Mouse (Mus musculus) CH12.LX (cell line): ENCODE measurements around the gene Trpm5.

ENCODE experiments used
- BHLHE40 ChIP-seq: IDR thresholded peaks from 2 replicates; pipeline ENCODE4 v1.6.1; 2011; ENCODE audit warnings: mild to moderate bottlenecking, low read depth, low read length, improper control_type of control experiment
- CTCF ChIP-seq, 2 experiments: IDR thresholded peaks in 1 of 2; conservative IDR thresholded peaks in 1 of 2; 2 replicates each; pipeline ENCODE4 v1.5.1; 2011 to 2012; ENCODE audit warnings: low read depth in 2 of 2, low read length in 2 of 2, improper control_type of control experiment in 1 of 2, inconsistent platforms in 1 of 2, mild to moderate bottlenecking in 1 of 2, moderate library complexity in 1 of 2
- EP300 ChIP-seq: IDR thresholded peaks from 2 replicates; pipeline ENCODE4 v1.6.1; 2011; ENCODE audit warnings: low read length, improper control_type of control experiment
- GABPA ChIP-seq: IDR thresholded peaks from 2 replicates; pipeline ENCODE4 v1.6.1; 2012; ENCODE audit warnings: low read depth, low read length, improper control_type of control experiment, inconsistent platforms; ENCODE audit not compliant: insufficient replicate concordance
- JUND ChIP-seq: conservative IDR thresholded peaks from 2 replicates; pipeline ENCODE4 v1.6.1; 2011; ENCODE audit warnings: low read depth, low read length, improper control_type of control experiment
- MAFK ChIP-seq: IDR thresholded peaks from 2 replicates; pipeline ENCODE4 v1.6.1; 2011; ENCODE audit warnings: low read length, improper control_type of control experiment; ENCODE audit not compliant: insufficient replicate concordance
- MEF2A ChIP-seq: IDR thresholded peaks from 2 replicates; pipeline ENCODE4 v1.6.1; 2014; ENCODE audit warnings: low read depth, mild to moderate bottlenecking, inconsistent platforms, low read length, improper control_type of control experiment, borderline replicate concordance
- PAX5 ChIP-seq: IDR thresholded peaks from 2 replicates; pipeline ENCODE4 v1.6.1; 2012; ENCODE audit warnings: low read length, inconsistent platforms, mixed read lengths
- POLR2A ChIP-seq: IDR thresholded peaks from 2 replicates; pipeline ENCODE4 v1.6.1; 2011; ENCODE audit warnings: low read depth, mild to moderate bottlenecking, improper control_type of control experiment, low read length
- SIN3A ChIP-seq: IDR thresholded peaks from 2 replicates; pipeline ENCODE4 v1.6.1; 2012; ENCODE audit warnings: low read length, improper control_type of control experiment, inconsistent platforms
- UBTF ChIP-seq: IDR thresholded peaks from 2 replicates; pipeline ENCODE4 v1.6.1; 2012; ENCODE audit warnings: low read depth, mild to moderate bottlenecking, inconsistent platforms, low read length, improper control_type of control experiment, moderate library complexity
- USF1 ChIP-seq: IDR thresholded peaks from 2 replicates; pipeline ENCODE4 v1.6.1; 2014; ENCODE audit warnings: low read depth, mild to moderate bottlenecking, inconsistent platforms, low read length, improper control_type of control experiment
- ZC3H11A ChIP-seq: IDR thresholded peaks from 2 replicates; pipeline ENCODE4 v1.6.1; 2012; ENCODE audit warnings: low read depth, mild to moderate bottlenecking, inconsistent platforms, low read length, improper control_type of control experiment

DNA sequence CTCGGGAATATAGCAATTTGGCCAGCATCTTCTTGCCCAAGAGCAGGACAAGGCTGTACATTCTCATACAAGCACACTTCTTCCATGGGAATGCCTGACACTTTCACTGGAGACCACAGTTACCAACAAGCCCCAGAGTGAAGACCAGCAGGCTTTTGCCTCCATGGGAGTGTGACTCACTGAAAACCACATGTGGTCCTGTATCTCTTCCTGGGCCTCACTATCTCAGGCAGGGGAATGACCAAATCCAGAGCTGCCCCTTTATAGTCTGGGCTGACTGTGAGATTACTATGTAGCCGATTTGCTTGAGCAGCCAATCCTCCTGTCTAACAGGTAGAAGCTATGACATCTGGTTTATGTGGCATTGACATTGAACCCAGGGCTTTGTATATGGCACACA is 10.7 kb downstream of the Trpm5 start:
- TF ChIP-seq POLR2A (no peak), CTCF (conservative IDR thresholded peaks at IDR 0.05 in 1 of 2, IDR thresholded peaks at IDR 0.05 in 1 of 2; ENCODE audit: low read depth in 2 of 2, low read length in 2 of 2) (no peak), ZC3H11A (no peak), SIN3A (no peak), BHLHE40 (no peak), EP300 (no peak), MEF2A (no peak), GABPA (no peak), USF1 (no peak), PAX5 (no peak), JUND (no peak), UBTF (no peak), MAFK (no peak)
